Mouse (Mus musculus) neural tube, embryonic 15.5 days (tissue): ENCODE data around the gene Rfxank. TPM values are rescaled to one million over a fixed set of nuclear protein-coding genes. Genes with fewer than 3 reads are reported as not detected.

Source experiments
- ATAC-seq: fragments of 200-750 bp; cut with Nextera tagmentation; 2 replicates; pipeline ENCODE4 v1.8.0; 2017; ENCODE audit warnings: mild to moderate bottlenecking, moderate TSS enrichment, moderate library complexity; ENCODE audit not compliant: low FRiP score
- H3K27ac ChIP-seq: fragments of 300-500 bp; sonication (generic); replicated peaks from 2 replicates; pipeline ENCODE4 v1.5.1; 2015; ENCODE audit warnings: mild to moderate bottlenecking, inconsistent platforms
- H3K27me3 ChIP-seq: fragments of 300-500 bp; sonication (generic); replicated peaks from 2 replicates; pipeline ENCODE4 v1.6.1; 2015; ENCODE audit warnings: inconsistent platforms
- H3K36me3 ChIP-seq: fragments of 300-500 bp; sonication (generic); 2 replicates; pipeline ENCODE4 v1.6.1; 2015; ENCODE audit warnings: inconsistent platforms
- H3K4me1 ChIP-seq: fragments of 300-500 bp; sonication (generic); 2 replicates; pipeline ENCODE4 v1.6.1; 2015; ENCODE audit warnings: inconsistent platforms
- H3K4me2 ChIP-seq: fragments of 300-500 bp; sonication (generic); 2 replicates; pipeline ENCODE4 v1.6.1; 2015; ENCODE audit warnings: inconsistent platforms, mild to moderate bottlenecking, moderate library complexity
- H3K4me3 ChIP-seq: fragments of 300-500 bp; sonication (generic); replicated peaks from 2 replicates; pipeline ENCODE4 v1.5.1; 2015; ENCODE audit warnings: mild to moderate bottlenecking, inconsistent platforms
- H3K9ac ChIP-seq: fragments of 300-500 bp; sonication (generic); replicated peaks from 2 replicates; pipeline ENCODE4 v1.6.1; 2015; ENCODE audit warnings: mild to moderate bottlenecking, inconsistent platforms
- H3K9me3 ChIP-seq: fragments of 300-500 bp; sonication (generic); replicated peaks from 2 replicates; pipeline ENCODE4 v1.6.1; 2016; ENCODE audit warnings: inconsistent platforms
- WGBS: fragments of 180-500 bp; shearing (Covaris S2); methylation state at CpG from one replicate; pipeline ENCODE4 v1.1.7; 2015; ENCODE audit warnings: mixed read lengths; 5-methylcytosine and 5-hydroxymethylcytosine counted together
- polyA plus RNA-seq: library from polyadenylated mRNA; unstranded; fragments of >200 nt; fragmentation: Nextera tagmentation; extraction: Ambion mirVana; gene quantifications from 2 replicates; pipeline ENCODE4 v1.2.1, GENCODE M21; 2015

Rfxank gene
- polyA plus RNA-seq, 1 experiment from 2014 or later: 12.3 TPM

- H3K4me3 ChIP-seq: no peak overlapping the region
- H3K27ac ChIP-seq: no peak overlapping the region
- no peaks in the 10 kb centered on the region for H3K9me3 ChIP-seq
- H3K27me3 ChIP-seq: 0 out of 2 replicates have a peak, but pooled peaks cover 3% of the 10 kb centered on the region
- H3K36me3 ChIP-seq: peaks cover 40% of the 10 kb centered on the region
- H3K4me2 ChIP-seq: no peak overlapping the region
- no peak overlapping the region for H3K9ac ChIP-seq
- ATAC-seq: no peak
- peaks cover 5% of the 10 kb centered on the region for H3K4me1 ChIP-seq
- 87% methylated on average over 7 of the region's 7 CpGs for WGBS
Measured at GRCm38 (mm10) chr8:70147678-70148607, 9.0 kb upstream of the Rfxank start.

DNA sequence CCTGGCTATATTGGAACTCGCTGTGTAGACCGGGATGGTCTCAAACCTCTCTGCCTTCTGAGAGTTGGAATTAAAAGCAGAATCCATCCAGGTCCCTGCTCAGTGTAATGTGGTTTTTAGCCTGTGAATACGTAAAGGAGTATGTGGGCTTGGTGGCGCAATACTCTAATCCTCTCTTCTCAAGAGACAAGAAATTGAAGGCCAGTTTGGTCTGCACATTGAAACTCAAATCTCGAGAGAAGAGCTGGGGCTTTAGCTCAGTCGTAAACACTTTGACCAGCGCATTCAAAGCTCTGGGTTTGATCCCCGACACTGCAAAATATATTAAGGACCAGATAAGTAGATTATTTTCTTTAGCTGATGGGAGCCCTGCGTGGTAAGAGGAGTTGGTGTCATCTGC lies 1.0 kb upstream of the Rfxank start:
- 12% methylated on average over 9 of the region's 9 CpGs for WGBS
- ATAC-seq: no peak
- H3K9ac ChIP-seq: peak overlapping the region; percentile 89
- H3K4me3 ChIP-seq: peak overlapping the region; percentile 73
- peaks cover 37% of the 10 kb centered on the region for H3K36me3 ChIP-seq
- no peaks in the 10 kb centered on the region for H3K27me3 ChIP-seq
- H3K9me3 ChIP-seq: no peaks in the 10 kb centered on the region
- H3K4me1 ChIP-seq: peaks cover 25% of the 10 kb centered on the region
- peak overlapping the region; percentile 86 for H3K27ac ChIP-seq
- peak overlapping the region; percentile 78 for H3K4me2 ChIP-seq

DNA sequence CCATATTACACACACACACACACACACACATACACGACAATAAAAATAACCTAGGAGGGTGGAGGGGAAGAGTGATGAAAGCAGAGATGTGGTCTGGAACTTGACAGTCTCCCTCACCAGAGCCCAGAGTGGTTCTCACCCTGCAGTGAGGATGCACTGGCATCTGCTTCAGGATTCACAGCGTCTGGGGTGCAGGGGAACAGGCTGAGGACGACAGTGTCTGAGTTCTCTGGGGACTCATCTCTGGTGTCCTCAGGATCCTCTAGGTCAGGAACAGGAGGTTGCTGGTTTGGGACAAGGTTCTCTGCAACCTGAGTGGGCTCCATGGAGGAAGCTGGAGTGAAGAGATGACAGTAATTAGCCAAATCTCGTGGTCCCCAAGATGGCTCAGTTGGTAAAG lies 1.1 kb downstream of the Rfxank start:
- peaks cover 36% of the 10 kb centered on the region for H3K36me3 ChIP-seq
- 84% methylated on average over 4 of the region's 4 CpGs for WGBS

DNA sequence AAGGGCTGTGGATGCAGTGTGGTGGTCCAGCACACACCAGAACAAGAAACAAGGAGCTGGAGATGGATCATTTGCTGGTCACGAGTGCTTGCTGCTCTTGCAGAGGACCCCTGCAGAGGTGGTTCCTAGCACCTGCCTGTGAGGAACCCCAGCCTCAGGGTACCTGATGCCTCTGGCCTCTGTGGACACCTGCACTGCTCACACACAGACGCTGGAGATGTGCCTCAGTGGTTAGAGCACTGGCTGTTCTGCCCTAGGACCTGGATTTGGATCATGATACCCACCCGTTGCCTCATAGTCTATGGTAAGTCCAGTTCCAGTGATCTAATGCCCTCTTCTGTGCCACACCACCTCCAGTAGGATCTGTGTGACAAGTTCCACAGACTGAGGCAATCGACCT lies 2.4 kb downstream of the Rfxank start:
- Histone ChIP-seq H3K27me3 (no peaks in the 10 kb centered on the region), H3K36me3 (peaks cover 27% of the 10 kb centered on the region), H3K4me3 (no peak overlapping the region), H3K27ac (no peak overlapping the region), H3K4me1 (peaks cover 36% of the 10 kb centered on the region), H3K9ac (no peak overlapping the region), H3K9me3 (no peaks in the 10 kb centered on the region), H3K4me2 (no peak overlapping the region)
- WGBS: 89% methylated on average over 4 of the region's 4 CpGs
- ATAC-seq: no peak

More for the DNA sequence above, 1.1 kb downstream of the Rfxank start:
- Histone ChIP-seq H3K9ac (peak overlapping the region; percentile 44; the same call in 1 of the 2 replicates), H3K4me1 (peaks cover 25% of the 10 kb centered on the region), H3K27me3 (no peaks in the 10 kb centered on the region), H3K27ac (no peak overlapping the region), H3K4me2 (peak overlapping the region; percentile 78), H3K4me3 (peak overlapping the region; percentile 73; the same call in 1 of the 2 replicates), H3K9me3 (no peaks in the 10 kb centered on the region)
- no peak for ATAC-seq

GRCm38 (mm10) chr8:70134931-70135330 lies 4.0 kb downstream of the Rfxank start:
- no peak overlapping the region for H3K4me2 ChIP-seq
- no peak overlapping the region for H3K4me3 ChIP-seq
- H3K27me3 ChIP-seq: no peaks in the 10 kb centered on the region
- H3K9me3 ChIP-seq: no peaks in the 10 kb centered on the region
- H3K36me3 ChIP-seq: peaks cover 27% of the 10 kb centered on the region
- no peak for ATAC-seq
- no peak overlapping the region for H3K9ac ChIP-seq
- 94% methylated on average over 9 of the region's 9 CpGs for WGBS
- H3K4me1 ChIP-seq: peaks cover 37% of the 10 kb centered on the region
- no peak overlapping the region for H3K27ac ChIP-seq

DNA sequence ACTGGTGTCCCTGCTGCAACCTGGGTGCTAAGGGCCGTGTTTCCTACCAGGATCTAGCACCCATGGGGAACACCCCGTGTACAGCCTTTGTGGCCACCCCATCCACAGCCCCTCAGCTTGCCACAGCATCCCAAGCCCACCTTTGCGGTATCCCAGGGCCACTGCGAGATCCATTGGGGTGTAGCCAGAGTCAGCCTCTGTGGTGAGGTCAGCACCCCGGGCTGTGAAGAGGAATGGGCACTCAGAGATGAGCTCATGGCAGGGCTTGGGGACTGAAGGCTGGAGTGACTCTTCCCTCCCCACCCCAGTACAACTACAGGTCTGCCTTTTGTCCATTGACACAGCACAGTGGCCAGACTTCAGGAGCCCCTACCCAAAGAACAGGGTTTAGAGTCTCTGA lies 4.9 kb downstream of the Rfxank start:
- Histone ChIP-seq H3K9ac (no peak overlapping the region), H3K4me3 (no peak overlapping the region), H3K4me2 (no peak overlapping the region), H3K36me3 (peaks cover 27% of the 10 kb centered on the region), H3K27ac (no peak overlapping the region), H3K9me3 (no peaks in the 10 kb centered on the region), H3K4me1 (peaks cover 40% of the 10 kb centered on the region), H3K27me3 (no peaks in the 10 kb centered on the region)
- ATAC-seq: no peak
- 95% methylated on average over 5 of the region's 5 CpGs for WGBS

GRCm38 (mm10) chr8:70131166-70131883 lies 7.6 kb downstream of the Rfxank start, which contains the start of gene Nr2c2ap:
Nr2c2ap (plus strand) TSS chr8:70131333.
- Histone ChIP-seq H3K4me3 (peak within 1 kb of the TSS; percentile 82), H3K9ac (peak within 1 kb of the TSS; percentile 56), H3K4me2 (peak within 1 kb of the TSS; percentile 94), H3K9me3 (no peaks in the 10 kb centered on the region), H3K27me3 (no peaks in the 10 kb centered on the region), H3K4me1 (peaks cover 31% of the 10 kb centered on the region), H3K36me3 (peaks cover 27% of the 10 kb centered on the region), H3K27ac (peak within 1 kb of the TSS; percentile 77)
- 3% methylated on average over 37 of the region's 37 CpGs for WGBS
- ATAC-seq: peak; percentile 84

GRCm38 (mm10) chr8:70130066-70130465 lies 8.9 kb downstream of the Rfxank start:
- peak overlapping the region; percentile 77 for H3K27ac ChIP-seq
- H3K4me1 ChIP-seq: peaks cover 31% of the 10 kb centered on the region
- no peak overlapping the region for H3K4me3 ChIP-seq
- no peak for ATAC-seq
- H3K27me3 ChIP-seq: peaks cover 2% of the 10 kb centered on the region; the same call in 1 of the 2 replicates
- no peak overlapping the region for H3K9ac ChIP-seq
- H3K9me3 ChIP-seq: no peaks in the 10 kb centered on the region
- H3K4me2 ChIP-seq: no peak overlapping the region
- WGBS: 92% methylated on average over 3 of the region's 3 CpGs
- H3K36me3 ChIP-seq: peaks cover 16% of the 10 kb centered on the region

DNA sequence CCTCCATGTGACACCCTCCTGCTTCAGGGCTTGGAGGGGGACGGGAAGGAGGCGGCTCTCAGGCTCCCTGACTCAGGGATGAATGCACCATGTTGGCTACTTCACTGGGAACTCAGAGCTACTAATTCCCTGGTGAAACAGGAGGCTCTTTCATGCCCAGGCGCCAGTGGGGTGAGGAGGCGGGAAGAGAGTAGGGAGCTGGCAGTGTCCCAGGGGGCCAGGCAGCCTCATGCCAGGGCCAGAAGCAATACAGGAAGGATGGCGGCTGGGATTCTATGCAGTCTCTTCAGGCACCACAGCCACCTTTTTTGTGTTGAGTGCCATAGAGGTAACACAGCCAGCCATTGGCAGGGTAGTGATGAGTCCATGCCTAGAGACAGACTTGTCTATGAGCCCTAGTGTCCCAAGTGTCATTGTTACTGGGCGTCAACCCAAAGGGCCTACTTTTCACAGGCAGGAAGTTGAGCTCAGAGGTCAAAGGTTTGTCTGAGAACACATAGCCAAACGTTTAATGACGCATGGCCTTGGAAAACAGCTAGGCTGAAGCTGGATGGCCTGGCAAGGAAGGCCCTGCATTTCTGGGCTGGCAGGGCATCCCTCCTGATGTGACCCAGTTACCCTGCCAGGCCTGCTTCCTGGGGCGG lies 9.5 kb downstream of the Rfxank start:
- H3K9ac ChIP-seq: no peak overlapping the region
- H3K4me3 ChIP-seq: no peak overlapping the region
- H3K9me3 ChIP-seq: no peaks in the 10 kb centered on the region
- H3K27me3 ChIP-seq: peaks cover 5% of the 10 kb centered on the region; the same call in 1 of the 2 replicates
- H3K36me3 ChIP-seq: peaks cover 10% of the 10 kb centered on the region
- peak overlapping the region; percentile 77 for H3K27ac ChIP-seq
- peaks cover 31% of the 10 kb centered on the region for H3K4me1 ChIP-seq
- WGBS: 64% methylated on average over 9 of the region's 9 CpGs
- H3K4me2 ChIP-seq: no peak overlapping the region
- ATAC-seq: peak; percentile 54

GRCm38 (mm10) chr8:70128435-70128834 lies 10.5 kb downstream of the Rfxank start:
- ATAC-seq: peak; percentile 16; the same call in 1 of the 2 replicates
- Histone ChIP-seq H3K27me3 (peaks cover 5% of the 10 kb centered on the region; the same call in 1 of the 2 replicates), H3K4me2 (no peak overlapping the region), H3K4me1 (peaks cover 31% of the 10 kb centered on the region), H3K9ac (no peak overlapping the region), H3K27ac (peak overlapping the region; percentile 77), H3K36me3 (no peaks in the 10 kb centered on the region; the same call in 1 of the 2 replicates), H3K4me3 (no peak overlapping the region), H3K9me3 (no peaks in the 10 kb centered on the region)
- WGBS: 65% methylated on average over 3 of the region's 3 CpGs

DNA sequence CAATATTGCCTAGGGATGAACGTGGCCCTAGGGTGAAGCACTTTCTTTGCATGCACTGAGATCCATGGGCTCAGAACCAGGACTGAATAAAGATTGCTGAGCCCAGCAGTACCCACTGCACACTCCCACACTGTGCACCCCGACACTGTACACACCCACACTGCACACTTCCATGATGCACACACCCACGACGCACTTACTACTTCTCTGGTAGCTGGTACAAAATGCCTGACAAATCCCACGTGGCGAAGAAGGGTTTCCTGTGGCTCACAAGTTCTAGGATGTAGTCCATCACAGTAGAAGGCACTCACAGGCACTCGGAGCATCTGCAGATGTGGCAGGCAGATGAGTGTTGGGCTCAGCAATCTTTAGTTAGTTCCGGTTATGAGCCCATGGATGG lies 14.0 kb downstream of the Rfxank start:
- H3K9me3 ChIP-seq: no peaks in the 10 kb centered on the region
- no peak overlapping the region for H3K27ac ChIP-seq
- H3K4me3 ChIP-seq: no peak overlapping the region
- no peaks in the 10 kb centered on the region for H3K36me3 ChIP-seq
- H3K9ac ChIP-seq: no peak overlapping the region
- H3K4me1 ChIP-seq: peaks cover 12% of the 10 kb centered on the region
- 72% methylated on average over 8 of the region's 8 CpGs for WGBS
- no peak overlapping the region for H3K4me2 ChIP-seq
- no peak for ATAC-seq
- peaks cover 5% of the 10 kb centered on the region; the same call in 1 of the 2 replicates for H3K27me3 ChIP-seq
